Mouse (Mus musculus): ENCODE measurements around the gene Usp44. TPM values are rescaled to one million over a fixed set of nuclear protein-coding genes. Genes with fewer than 3 reads are reported as not detected.

The Usp44 gene
- total RNA-seq (2023; ENCODE audit: inconsistent age), result 0.16 TPM in 1 of 4 replicates, not detected in the others

DNA sequence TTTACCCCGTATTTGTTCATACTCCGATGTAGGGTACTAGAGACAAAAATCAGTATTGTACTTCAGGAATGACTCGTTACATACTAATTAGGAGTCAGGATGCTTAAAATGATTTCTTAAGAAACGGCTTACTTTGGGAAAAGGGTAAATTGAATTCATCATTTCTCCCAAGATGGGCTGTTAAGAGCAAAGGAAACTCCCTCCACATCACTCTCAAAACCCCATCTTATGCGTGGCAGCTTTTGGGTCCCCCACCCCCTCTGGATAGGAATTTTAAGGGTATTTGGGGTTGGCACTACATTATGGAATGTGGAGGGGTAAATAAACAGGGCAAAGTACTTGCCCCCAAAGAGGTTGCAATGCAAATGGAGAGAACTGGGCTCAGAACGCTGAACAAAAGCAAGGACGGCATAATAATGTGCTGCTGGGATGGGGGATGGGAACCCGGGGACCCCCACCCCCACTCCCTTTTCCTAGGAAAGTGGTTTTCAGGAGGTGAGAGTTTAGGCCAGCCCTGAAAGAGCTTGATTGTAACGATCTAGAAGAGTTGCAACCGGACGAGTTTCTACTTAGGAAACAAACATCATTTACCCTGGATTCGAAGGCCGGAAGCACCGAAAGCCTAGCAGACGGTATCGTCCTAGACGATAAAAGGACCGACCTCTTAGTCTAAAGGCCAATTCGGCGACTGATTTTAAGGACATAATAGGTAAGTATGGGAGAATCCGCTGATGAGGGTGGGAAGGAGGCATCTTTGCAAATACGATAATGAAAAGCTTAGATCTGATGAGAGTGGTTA, at the start of gene Usp44:
Gene Usp44 (plus strand): TSS at position 625 of the 799 bp plus-strand sequence.

GRCm38 (mm10) chr10:93897043-93897646, 65.8 kb downstream of the Usp44 start, which contains the start of gene Metap2:
Gene Metap2 (minus strand): TSS chr10:93897093.

Other genes starting within 250 kb of the Usp44 start
- gene Snrpf, start 241.8 kb upstream of the Usp44 start, total RNA-seq (2023; ENCODE audit: inconsistent age), result 15.1 to 23.9 TPM (median 19.6 TPM) in 4 replicates
- not detected in 4 replicates for gene Ntn4, start 190.9 kb upstream of the Usp44 start, total RNA-seq (2023; ENCODE audit: inconsistent age)
- gene Metap2, start 65.5 kb downstream of the Usp44 start, total RNA-seq (2023; ENCODE audit: inconsistent age), result 83.4 to 98.2 TPM (median 97.2 TPM) in 4 replicates
- gene Vezt, start 204.3 kb downstream of the Usp44 start, total RNA-seq (2023; ENCODE audit: inconsistent age), result 15.4 to 23.7 TPM (median 19.7 TPM) in 4 replicates
- gene Fgd6, start 204.4 kb downstream of the Usp44 start, total RNA-seq (2023; ENCODE audit: inconsistent age), result 17.8 to 21.9 TPM (median 18.9 TPM) in 4 replicates